Mouse (Mus musculus): ENCODE data around the gene Btbd3.
A peak's percentile ranks its signal among the peaks of the same experiment; 100 is the strongest.

DNA sequence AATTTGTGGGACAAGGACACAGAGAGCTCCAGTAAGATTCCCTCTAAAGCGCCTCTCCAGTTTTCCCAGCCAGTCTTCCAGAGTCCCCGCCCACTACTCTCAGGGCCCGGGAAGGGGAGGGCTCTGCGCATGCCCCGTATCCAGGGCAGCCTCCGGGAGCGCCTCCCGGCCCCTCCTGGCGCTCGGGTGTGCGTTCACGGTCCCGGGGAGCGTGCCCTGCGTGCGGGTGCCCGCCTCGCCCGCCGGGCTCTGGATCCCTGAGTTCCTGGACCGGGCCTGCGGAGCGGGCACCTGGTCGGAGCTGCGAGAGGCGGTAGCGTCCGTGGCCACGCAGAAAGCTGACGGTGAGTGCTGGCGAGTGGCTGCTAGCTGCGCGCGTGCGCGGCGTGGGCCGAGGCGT, at the start of gene Btbd3:
- TF ChIP-seq CTCF (IDR thresholded peaks at IDR 0.05; ENCODE audit: low read depth, low read length) = no peak
- TF ChIP-seq POLR2A (IDR thresholded peaks at IDR 0.05; ENCODE audit: insufficient read depth, low read length) = peak; percentile 33
